Mouse (Mus musculus) kidney, embryonic 14.5 days (tissue): ENCODE measurements at regions not wholly inside any gene's neighbourhood (a gene's known extent, or its start where the extent isn't known, plus 50 kb on each side); places are given as distances from the start of the nearest gene placed in this dataset.
A peak's percentile ranks its signal among the peaks of the same experiment; 100 is the strongest.

ENCODE experiments used
- ATAC-seq: fragments of 200-750 bp; cut with Nextera tagmentation; 2 replicates; pipeline ENCODE4 v1.8.0; 2017; ENCODE audit warnings: moderate number of reproducible peaks, mild to moderate bottlenecking, moderate TSS enrichment, moderate library complexity; ENCODE audit not compliant: low FRiP score, low TSS enrichment
- H3K27ac ChIP-seq: fragments of 300-500 bp; sonication (generic); 2 replicates; pipeline ENCODE4 v1.5.1; 2014; ENCODE audit warnings: low read depth, mild to moderate bottlenecking, low read length, moderate library complexity, mixed read lengths
- H3K27me3 ChIP-seq: fragments of 300-500 bp; sonication (generic); 2 replicates; pipeline ENCODE4 v1.6.1; 2014; ENCODE audit warnings: mild to moderate bottlenecking, low read length; ENCODE audit not compliant: control insufficient read depth, insufficient read depth
- H3K36me3 ChIP-seq: fragments of 300-500 bp; sonication (generic); 2 replicates; pipeline ENCODE4 v1.6.1; 2014; ENCODE audit warnings: low read length, mixed read lengths; ENCODE audit not compliant: control insufficient read depth, insufficient read depth
- H3K4me1 ChIP-seq: fragments of 300-500 bp; sonication (generic); 2 replicates; pipeline ENCODE4 v1.6.1; 2014; ENCODE audit warnings: low read length, mixed read lengths; ENCODE audit not compliant: control insufficient read depth, insufficient read depth
- H3K4me2 ChIP-seq: fragments of 300-500 bp; sonication (generic); replicated peaks from 2 replicates; pipeline ENCODE4 v1.6.1; 2014; ENCODE audit warnings: low read depth, mild to moderate bottlenecking, low read length
- H3K4me3 ChIP-seq: fragments of 300-500 bp; sonication (generic); 2 replicates; pipeline ENCODE4 v1.5.1; 2014; ENCODE audit warnings: mild to moderate bottlenecking, low read length
- H3K9ac ChIP-seq: fragments of 300-500 bp; sonication (generic); 2 replicates; pipeline ENCODE4 v1.6.1; 2014; ENCODE audit warnings: low read depth, mild to moderate bottlenecking, low read length, moderate library complexity
- H3K9me3 ChIP-seq: fragments of 300-500 bp; sonication (generic); 2 replicates; pipeline ENCODE4 v1.6.1; 2016; ENCODE audit warnings: low read length; ENCODE audit not compliant: control insufficient read depth
- WGBS: fragments of 180-500 bp; shearing (Covaris S2); extraction: QIAGEN DNeasy Blood & Tissue Kit; methylation state at CpG from one replicate; pipeline ENCODE4 v1.1.7; 2014; 5-methylcytosine and 5-hydroxymethylcytosine counted together

- Histone ChIP-seq H3K4me3 (no peak overlapping the region), H3K27me3 (no peaks in the 10 kb centered on the region)
Measured at GRCm38 (mm10) chr3:115655020-115655419, 59.9 kb downstream of the S1pr1 start.

DNA sequence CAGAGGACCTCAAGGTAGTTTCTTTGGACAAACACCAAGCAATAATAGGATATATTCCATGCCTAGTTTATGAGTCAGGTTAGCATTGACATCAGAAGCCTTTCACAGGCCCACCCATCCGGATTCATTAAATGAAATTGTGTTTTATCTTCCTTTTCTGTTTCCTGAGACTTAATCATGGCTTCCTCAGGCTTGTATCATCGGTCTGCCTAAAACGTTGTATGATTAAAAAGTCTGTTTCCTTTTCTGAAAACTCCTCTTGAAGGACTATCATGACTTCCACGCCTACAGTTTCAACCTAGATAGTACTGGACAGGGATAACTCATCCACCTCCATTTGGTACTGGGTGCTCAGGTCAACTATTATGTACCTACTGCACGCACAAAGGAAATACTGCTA is 62.6 kb downstream of the S1pr1 start:
- no peak overlapping the region for H3K27ac ChIP-seq
- 85% methylated on average over 5 of the region's 5 CpGs for whole genome bisulfite sequencing
- no peaks in the 10 kb centered on the region for H3K27me3 ChIP-seq
- H3K9ac ChIP-seq, result no peak overlapping the region
- H3K4me1 ChIP-seq, result no peaks in the 10 kb centered on the region
- ATAC-seq, result no peak
- H3K4me3 ChIP-seq, result no peak overlapping the region
- no peaks in the 10 kb centered on the region for H3K9me3 ChIP-seq
- no peak overlapping the region for H3K4me2 ChIP-seq
- no peaks in the 10 kb centered on the region for H3K36me3 ChIP-seq

More at GRCm38 (mm10) chr3:115655020-115655419, 59.9 kb downstream of the S1pr1 start:
- H3K9me3 ChIP-seq, result no peaks in the 10 kb centered on the region
- no peak overlapping the region for H3K27ac ChIP-seq
- ATAC-seq, result no peak
- H3K36me3 ChIP-seq, result no peaks in the 10 kb centered on the region
- H3K4me2 ChIP-seq, result no peak overlapping the region
- H3K9ac ChIP-seq, result no peak overlapping the region
- no peaks in the 10 kb centered on the region for H3K4me1 ChIP-seq

DNA sequence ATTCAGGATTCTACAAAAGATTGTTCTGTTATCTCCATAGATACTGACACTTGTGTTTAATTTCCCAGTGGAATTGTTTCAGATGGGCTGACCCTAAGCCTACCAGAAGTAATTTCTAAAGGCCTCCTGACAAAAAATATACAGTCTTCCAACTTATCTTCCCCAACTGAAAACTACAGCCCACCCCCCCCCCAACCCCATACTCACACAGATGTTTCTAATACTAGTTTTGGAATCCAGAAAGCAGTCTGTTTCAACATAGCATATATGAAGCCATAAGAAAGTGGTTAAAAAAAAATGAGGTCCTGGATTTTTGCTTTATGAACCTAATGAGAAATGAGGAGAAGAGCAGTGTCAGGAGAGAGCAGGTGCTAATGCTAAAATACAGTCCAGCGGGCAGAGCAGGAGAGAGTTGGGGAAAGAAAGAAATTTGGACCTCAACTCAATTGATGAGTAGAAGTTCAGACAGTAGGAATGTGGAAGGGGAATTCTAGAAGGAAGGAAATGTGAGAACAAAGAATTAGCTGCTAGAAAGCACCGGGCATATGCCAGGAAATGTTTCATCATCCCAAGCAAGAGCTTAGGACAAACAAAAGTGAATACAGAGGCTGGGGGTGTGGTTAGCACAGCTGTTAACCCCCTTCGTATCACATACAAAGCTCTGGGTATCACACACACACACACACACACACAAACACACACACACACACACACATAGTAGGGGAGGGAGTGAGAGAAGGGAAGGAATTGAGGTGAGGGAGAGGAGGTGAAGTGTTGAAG is 65.3 kb downstream of the S1pr1 start:
- 61% methylated on average over 3 of the region's 3 CpGs for WGBS
- Histone ChIP-seq H3K4me2 (no peak overlapping the region), H3K9me3 (no peaks in the 10 kb centered on the region), H3K4me1 (no peaks in the 10 kb centered on the region), H3K27me3 (no peaks in the 10 kb centered on the region), H3K36me3 (no peaks in the 10 kb centered on the region), H3K27ac (no peak overlapping the region), H3K4me3 (no peak overlapping the region), H3K9ac (no peak overlapping the region)
- no peak for ATAC-seq

- Histone ChIP-seq H3K4me1 (no peaks in the 10 kb centered on the region), H3K36me3 (no peaks in the 10 kb centered on the region), H3K4me3 (no peak overlapping the region), H3K27me3 (no peaks in the 10 kb centered on the region), H3K9ac (no peak overlapping the region), H3K27ac (0 out of 2 replicates have a peak overlapping the region, but pooled peaks have one; percentile 4), H3K4me2 (no peak overlapping the region), H3K9me3 (no peaks in the 10 kb centered on the region)
- ATAC-seq, result peak; percentile 10; the same call in 1 of the 2 replicates
- WGBS, result 21% methylated on average over 7 of the region's 7 CpGs
Measured at GRCm38 (mm10) chr3:115646993-115647392, 67.9 kb downstream of the S1pr1 start.

- WGBS, result 69% methylated on average over 5 of the region's 5 CpGs
- no peak for ATAC-seq
- Histone ChIP-seq H3K27ac (no peak overlapping the region), H3K4me3 (no peak overlapping the region), H3K4me1 (no peaks in the 10 kb centered on the region), H3K36me3 (no peaks in the 10 kb centered on the region), H3K27me3 (no peaks in the 10 kb centered on the region), H3K9ac (no peak overlapping the region), H3K4me2 (no peak overlapping the region), H3K9me3 (no peaks in the 10 kb centered on the region)
Measured at GRCm38 (mm10) chr3:115644307-115644706, 70.6 kb downstream of the S1pr1 start.

- WGBS, result 6% methylated on average over 11 of the region's 11 CpGs
- Histone ChIP-seq H3K36me3 (no peaks in the 10 kb centered on the region), H3K4me2 (peak overlapping the region; percentile 58), H3K9me3 (no peaks in the 10 kb centered on the region), H3K4me1 (no peaks in the 10 kb centered on the region), H3K9ac (peak overlapping the region; percentile 53; the same call in 1 of the 2 replicates), H3K27ac (no peak overlapping the region), H3K27me3 (no peaks in the 10 kb centered on the region), H3K4me3 (peak overlapping the region; percentile 42)
- ATAC-seq, result peak; percentile 12; the same call in 1 of the 2 replicates
Measured at GRCm38 (mm10) chr3:115642846-115643260, 72.0 kb downstream of the S1pr1 start.

DNA sequence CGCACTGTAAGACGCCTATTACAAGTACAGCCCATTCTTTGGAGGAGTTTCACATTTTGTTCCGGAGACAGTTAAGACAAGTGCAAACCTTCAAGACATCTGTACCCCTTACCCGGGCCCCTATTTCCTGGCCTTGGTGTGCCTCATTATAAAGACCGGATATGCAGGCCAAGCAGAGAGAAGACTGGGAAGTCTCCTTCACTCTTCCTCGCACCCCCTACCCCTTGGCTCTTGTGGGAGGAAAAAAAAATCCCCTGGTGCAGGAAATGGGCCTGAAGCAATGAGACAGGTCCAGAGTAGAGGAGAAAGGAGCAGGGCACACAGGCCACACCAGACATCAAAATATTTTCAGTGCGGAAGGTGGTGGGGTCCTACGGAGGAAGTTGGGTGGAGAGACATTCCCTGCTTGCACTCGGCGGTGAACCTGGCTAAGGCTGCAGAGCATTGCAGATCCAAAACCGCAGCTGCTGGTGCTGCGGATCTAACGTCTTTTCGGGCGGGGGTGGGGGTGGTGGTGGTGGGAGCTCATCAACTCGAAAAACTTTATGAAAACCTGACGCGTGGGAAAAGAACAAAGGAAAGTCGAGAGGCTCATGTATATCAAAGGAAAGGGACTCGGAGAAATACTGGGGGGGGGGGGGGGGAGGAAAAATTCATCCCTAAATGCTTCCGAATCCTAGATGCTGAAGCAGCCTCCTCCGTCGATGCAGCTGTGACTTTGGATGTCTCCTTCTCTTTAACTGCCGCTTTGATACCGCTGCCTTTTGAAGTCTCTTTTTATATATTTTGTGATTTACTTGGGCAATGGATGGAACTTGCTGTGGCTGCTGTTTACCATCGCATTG is 72.6 kb downstream of the S1pr1 start:
- H3K9ac ChIP-seq, result peak overlapping the region; percentile 53; the same call in 1 of the 2 replicates
- H3K4me2 ChIP-seq, result peak overlapping the region; percentile 58
- no peaks in the 10 kb centered on the region for H3K27me3 ChIP-seq
- peak overlapping the region; percentile 42 for H3K4me3 ChIP-seq
- peak; percentile 72 for ATAC-seq
- H3K27ac ChIP-seq, result peak overlapping the region; percentile 82
- 4% methylated on average over 26 of the region's 26 CpGs for WGBS
- no peaks in the 10 kb centered on the region for H3K36me3 ChIP-seq
- no peaks in the 10 kb centered on the region for H3K4me1 ChIP-seq
- no peaks in the 10 kb centered on the region for H3K9me3 ChIP-seq

DNA sequence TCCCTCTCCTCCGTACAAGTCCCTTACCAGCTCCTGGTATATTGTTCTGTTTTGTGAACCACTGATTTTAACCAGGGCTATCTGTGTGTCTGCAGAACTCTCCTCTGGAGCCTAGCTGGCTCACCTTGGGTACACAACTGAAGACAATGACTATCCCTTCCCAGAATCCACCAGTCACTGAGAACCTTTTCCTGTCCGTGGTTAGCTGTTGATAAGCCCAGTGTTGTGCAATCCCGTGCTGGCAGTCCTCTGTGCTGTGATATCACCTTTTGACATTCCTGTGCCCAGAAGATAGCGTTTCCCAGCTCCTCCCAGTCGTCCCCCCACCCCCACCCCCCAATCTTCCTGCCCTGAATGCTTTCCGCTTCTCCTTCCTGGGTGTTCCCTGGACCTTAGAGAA is 73.5 kb downstream of the S1pr1 start:
- WGBS, result 40% methylated on average over 6 of the region's 6 CpGs
- peak; percentile 24; the same call in 1 of the 2 replicates for ATAC-seq
- Histone ChIP-seq H3K27me3 (no peaks in the 10 kb centered on the region), H3K4me2 (no peak overlapping the region), H3K9ac (no peak overlapping the region), H3K36me3 (no peaks in the 10 kb centered on the region), H3K4me3 (no peak overlapping the region), H3K27ac (peak overlapping the region; percentile 82; the same call in 1 of the 2 replicates), H3K4me1 (no peaks in the 10 kb centered on the region), H3K9me3 (no peaks in the 10 kb centered on the region)

GRCm38 (mm10) chr3:115635487-115635886 is 79.4 kb downstream of the S1pr1 start:
- Histone ChIP-seq H3K27me3 (no peaks in the 10 kb centered on the region), H3K27ac (no peak overlapping the region), H3K9me3 (no peaks in the 10 kb centered on the region), H3K9ac (no peak overlapping the region), H3K36me3 (no peaks in the 10 kb centered on the region), H3K4me3 (no peak overlapping the region), H3K4me1 (no peaks in the 10 kb centered on the region), H3K4me2 (no peak overlapping the region)
- 92% methylated on average over 4 of the region's 4 CpGs for WGBS
- ATAC-seq, result no peak
